Mouse (Mus musculus): Measurements from ENCODE around the gene Ugdh. TPM values are rescaled to one million over a fixed set of nuclear protein-coding genes. Genes with fewer than 3 reads are reported as not detected.

The Ugdh gene
- polyA plus RNA-seq, 1 experiment = 14.3 TPM

GRCm38 (mm10) chr5:65466911-65467310 lies 31.2 kb upstream of the Ugdh start:
- Histone ChIP-seq H3K4me1 (ENCODE audit: control insufficient read depth, insufficient read depth, low read length) (no peaks in the 10 kb centered on the region; the same call in 1 of the 2 replicates), H3K27ac (ENCODE audit: control insufficient read depth, insufficient read depth, low read depth, low read length, poor library complexity) (no peak overlapping the region), H3K4me3 (replicated peaks; ENCODE audit: control insufficient read depth, low read depth, low read length) (no peak overlapping the region)
- 83% methylated on average over 3 of the region's 3 CpGs for WGBS
- TF ChIP-seq POLR2A (IDR thresholded peaks at IDR 0.05; ENCODE audit: borderline replicate concordance, control insufficient read depth, low read depth, low read length) (no peak), CTCF (IDR thresholded peaks at IDR 0.05; ENCODE audit: control insufficient read depth, insufficient read depth, low read length) (no peak)

- Histone ChIP-seq H3K4me3 (replicated peaks; ENCODE audit: control insufficient read depth, low read depth, low read length) (no peak overlapping the region), H3K4me1 (ENCODE audit: control insufficient read depth, insufficient read depth, low read length) (no peaks in the 10 kb centered on the region; the same call in 1 of the 2 replicates), H3K27ac (ENCODE audit: control insufficient read depth, insufficient read depth, low read depth, low read length, poor library complexity) (no peak overlapping the region)
- WGBS = 91% methylated on average over 14 of the region's 14 CpGs
- TF ChIP-seq CTCF (IDR thresholded peaks at IDR 0.05; ENCODE audit: control insufficient read depth, insufficient read depth, low read length) (no peak), POLR2A (IDR thresholded peaks at IDR 0.05; ENCODE audit: borderline replicate concordance, control insufficient read depth, low read depth, low read length) (no peak)
Observed at GRCm38 (mm10) chr5:65460361-65460760, 24.6 kb upstream of the Ugdh start.

- Histone ChIP-seq H3K4me3 (replicated peaks; ENCODE audit: control insufficient read depth, low read depth, low read length) (no peak overlapping the region), H3K27ac (ENCODE audit: control insufficient read depth, insufficient read depth, low read depth, low read length, poor library complexity) (no peak overlapping the region), H3K4me1 (ENCODE audit: control insufficient read depth, insufficient read depth, low read length) (no peaks in the 10 kb centered on the region)
- TF ChIP-seq CTCF (IDR thresholded peaks at IDR 0.05; ENCODE audit: control insufficient read depth, insufficient read depth, low read length) (no peak), POLR2A (IDR thresholded peaks at IDR 0.05; ENCODE audit: borderline replicate concordance, control insufficient read depth, low read depth, low read length) (no peak)
- WGBS = 92% methylated on average over 3 of the region's 3 CpGs
Observed at GRCm38 (mm10) chr5:65459454-65459853, 23.7 kb upstream of the Ugdh start.

GRCm38 (mm10) chr5:65457846-65458245 lies 22.1 kb upstream of the Ugdh start:
- Histone ChIP-seq H3K4me3 (replicated peaks; ENCODE audit: control insufficient read depth, low read depth, low read length) (no peak overlapping the region), H3K4me1 (ENCODE audit: control insufficient read depth, insufficient read depth, low read length) (no peaks in the 10 kb centered on the region), H3K27ac (ENCODE audit: control insufficient read depth, insufficient read depth, low read depth, low read length, poor library complexity) (no peak overlapping the region)
- 76% methylated on average over 5 of the region's 5 CpGs for WGBS
- TF ChIP-seq POLR2A (IDR thresholded peaks at IDR 0.05; ENCODE audit: borderline replicate concordance, control insufficient read depth, low read depth, low read length) (no peak), CTCF (IDR thresholded peaks at IDR 0.05; ENCODE audit: control insufficient read depth, insufficient read depth, low read length) (no peak)

GRCm38 (mm10) chr5:65457086-65457827 lies 21.5 kb upstream of the Ugdh start:
- H3K4me3 ChIP-seq (replicated peaks; ENCODE audit: control insufficient read depth, low read depth, low read length) = no peak overlapping the region
- no peak overlapping the region for H3K27ac ChIP-seq (ENCODE audit: control insufficient read depth, insufficient read depth, low read depth, low read length, poor library complexity)
- no peak for TF ChIP-seq POLR2A (IDR thresholded peaks at IDR 0.05; ENCODE audit: borderline replicate concordance, control insufficient read depth, low read depth, low read length)
- no peak for TF ChIP-seq CTCF (IDR thresholded peaks at IDR 0.05; ENCODE audit: control insufficient read depth, insufficient read depth, low read length)
- H3K4me1 ChIP-seq (ENCODE audit: control insufficient read depth, insufficient read depth, low read length) = no peaks in the 10 kb centered on the region
- WGBS = 89% methylated on average over 7 of the region's 7 CpGs

GRCm38 (mm10) chr5:65454771-65455170 lies 19.0 kb upstream of the Ugdh start:
- H3K4me3 ChIP-seq (replicated peaks; ENCODE audit: control insufficient read depth, low read depth, low read length) = no peak overlapping the region
- 77% methylated on average over 5 of the region's 5 CpGs for WGBS
- no peak for TF ChIP-seq POLR2A (IDR thresholded peaks at IDR 0.05; ENCODE audit: borderline replicate concordance, control insufficient read depth, low read depth, low read length)
- TF ChIP-seq CTCF (IDR thresholded peaks at IDR 0.05; ENCODE audit: control insufficient read depth, insufficient read depth, low read length) = no peak
- no peaks in the 10 kb centered on the region for H3K4me1 ChIP-seq (ENCODE audit: control insufficient read depth, insufficient read depth, low read length)
- H3K27ac ChIP-seq (ENCODE audit: control insufficient read depth, insufficient read depth, low read depth, low read length, poor library complexity) = no peak overlapping the region

GRCm38 (mm10) chr5:65448941-65449340 lies 13.2 kb upstream of the Ugdh start:
- WGBS = 83% methylated on average over 4 of the region's 4 CpGs
- Histone ChIP-seq H3K27ac (ENCODE audit: control insufficient read depth, insufficient read depth, low read depth, low read length, poor library complexity) (no peak overlapping the region), H3K4me1 (ENCODE audit: control insufficient read depth, insufficient read depth, low read length) (peaks cover 2% of the 10 kb centered on the region; the same call in 1 of the 2 replicates), H3K4me3 (replicated peaks; ENCODE audit: control insufficient read depth, low read depth, low read length) (no peak overlapping the region)
- no peak for TF ChIP-seq CTCF (IDR thresholded peaks at IDR 0.05; ENCODE audit: control insufficient read depth, insufficient read depth, low read length)
- no peak for TF ChIP-seq POLR2A (IDR thresholded peaks at IDR 0.05; ENCODE audit: borderline replicate concordance, control insufficient read depth, low read depth, low read length)

GRCm38 (mm10) chr5:65447826-65448225 lies 12.1 kb upstream of the Ugdh start:
- H3K4me1 ChIP-seq (ENCODE audit: control insufficient read depth, insufficient read depth, low read length) = peaks cover 2% of the 10 kb centered on the region; the same call in 1 of the 2 replicates
- H3K27ac ChIP-seq (ENCODE audit: control insufficient read depth, insufficient read depth, low read depth, low read length, poor library complexity) = no peak overlapping the region
- H3K4me3 ChIP-seq (replicated peaks; ENCODE audit: control insufficient read depth, low read depth, low read length) = no peak overlapping the region
- no peak for TF ChIP-seq CTCF (IDR thresholded peaks at IDR 0.05; ENCODE audit: control insufficient read depth, insufficient read depth, low read length)
- TF ChIP-seq POLR2A (IDR thresholded peaks at IDR 0.05; ENCODE audit: borderline replicate concordance, control insufficient read depth, low read depth, low read length) = no peak
- 77% methylated on average over 2 of the region's 2 CpGs for WGBS

All from bone marrow, adult 2 months (tissue).